Mouse (Mus musculus) large intestine, adult 2 months (tissue): ENCODE data around the gene Eif4g3. TPM values are rescaled to one million over a fixed set of nuclear protein-coding genes. Genes with fewer than 3 reads are reported as not detected.

Experiments
- DNase-seq: peaks from one replicate; pipeline ENCODE4 v3.0.0-alpha.2; 2012; ENCODE audit warnings: low read depth, low spot score
- WGBS: fragments of 180-500 bp; shearing (Covaris S2); methylation state at CpG from one replicate; pipeline ENCODE4 v1.1.7; 2018; 5-methylcytosine and 5-hydroxymethylcytosine counted together
- polyA plus RNA-seq: library from polyadenylated mRNA; depleted of rRNA; stranded (reverse); fragments of >200 nt; gene quantifications from 2 replicates; pipeline ENCODE4 v1.2.3, GENCODE M21; 2012

The Eif4g3 gene
- polyA plus RNA-seq, 1 experiment, result 16.6 TPM

- DNase-seq, result no peak
- 89% methylated on average over 3 of the region's 3 CpGs for WGBS
These were observed 138.9 kb downstream of the Eif4g3 start for GRCm38 (mm10) chr4:138131716-138132115.

- 89% methylated on average over 9 of the region's 9 CpGs for WGBS
- no peak for DNase-seq
These were observed 140.5 kb downstream of the Eif4g3 start for GRCm38 (mm10) chr4:138133360-138133759.

GRCm38 (mm10) chr4:138137336-138137735 lies 144.5 kb downstream of the Eif4g3 start:
- DNase-seq, result no peak
- WGBS, result 71% methylated on average over 4 of the region's 4 CpGs

- DNase-seq, result no peak
- 89% methylated on average over 17 of the region's 17 CpGs for WGBS
These were observed 145.0 kb downstream of the Eif4g3 start for GRCm38 (mm10) chr4:138137804-138138203.

- 80% methylated on average over 7 of the region's 7 CpGs for WGBS
- no peak for DNase-seq
These were observed 145.4 kb downstream of the Eif4g3 start for GRCm38 (mm10) chr4:138138219-138138618.

- DNase-seq, result no peak
- WGBS, result 75% methylated on average over 7 of the region's 7 CpGs
These were observed 148.5 kb downstream of the Eif4g3 start for GRCm38 (mm10) chr4:138141358-138141757.

GRCm38 (mm10) chr4:138147176-138147575 lies 154.4 kb downstream of the Eif4g3 start:
- 81% methylated on average over 8 of the region's 8 CpGs for WGBS
- no peak for DNase-seq

- 37% methylated on average over 4 of the region's 4 CpGs for WGBS
- peak; percentile 48 for DNase-seq
These were observed 157.2 kb downstream of the Eif4g3 start for GRCm38 (mm10) chr4:138149977-138150376.

GRCm38 (mm10) chr4:138151226-138151625 lies 158.4 kb downstream of the Eif4g3 start:
- no peak for DNase-seq
- WGBS, result 90% methylated on average over 9 of the region's 9 CpGs

- DNase-seq, result no peak
- WGBS, result 55% methylated on average over 3 of the region's 3 CpGs
These were observed 161.2 kb downstream of the Eif4g3 start for GRCm38 (mm10) chr4:138153980-138154379.

GRCm38 (mm10) chr4:138160918-138161317 lies 168.1 kb downstream of the Eif4g3 start:
- DNase-seq, result no peak
- 63% methylated on average over 5 of the region's 5 CpGs for WGBS

- 54% methylated on average over 3 of the region's 3 CpGs for WGBS
These were observed 168.7 kb downstream of the Eif4g3 start for GRCm38 (mm10) chr4:138161550-138161949.

GRCm38 (mm10) chr4:138163836-138164235 lies 171.0 kb downstream of the Eif4g3 start:
- 64% methylated on average over 2 of the region's 2 CpGs for WGBS
- DNase-seq, result no peak

More at GRCm38 (mm10) chr4:138161550-138161949, 168.7 kb downstream of the Eif4g3 start:
- DNase-seq, result no peak

GRCm38 (mm10) chr4:138164860-138165259 lies 172.0 kb downstream of the Eif4g3 start:
- 86% methylated on average over 2 of the region's 2 CpGs for WGBS
- DNase-seq, result no peak

- DNase-seq, result no peak
These were observed 173.7 kb downstream of the Eif4g3 start for GRCm38 (mm10) chr4:138166519-138166918.

GRCm38 (mm10) chr4:138168162-138168561 lies 175.3 kb downstream of the Eif4g3 start:
- WGBS, result 83% methylated on average over 3 of the region's 3 CpGs

More at GRCm38 (mm10) chr4:138166519-138166918, 173.7 kb downstream of the Eif4g3 start:
- WGBS, result 86% methylated on average over 10 of the region's 10 CpGs

GRCm38 (mm10) chr4:138169420-138169819 lies 176.6 kb downstream of the Eif4g3 start:
- no peak for DNase-seq
- 90% methylated on average over 4 of the region's 4 CpGs for WGBS

More at GRCm38 (mm10) chr4:138168162-138168561, 175.3 kb downstream of the Eif4g3 start:
- no peak for DNase-seq

GRCm38 (mm10) chr4:138172686-138173085 lies 179.9 kb downstream of the Eif4g3 start:
- no peak for DNase-seq
- WGBS, result 88% methylated on average over 4 of the region's 4 CpGs

- WGBS, result 93% methylated on average over 5 of the region's 5 CpGs
These were observed 186.6 kb downstream of the Eif4g3 start for GRCm38 (mm10) chr4:138179391-138179790.

GRCm38 (mm10) chr4:138180719-138181118 lies 187.9 kb downstream of the Eif4g3 start:
- no peak for DNase-seq
- 92% methylated on average over 4 of the region's 4 CpGs for WGBS

More at GRCm38 (mm10) chr4:138179391-138179790, 186.6 kb downstream of the Eif4g3 start:
- DNase-seq, result no peak

- WGBS, result 74% methylated on average over 5 of the region's 5 CpGs
- DNase-seq, result no peak
These were observed 191.2 kb downstream of the Eif4g3 start for GRCm38 (mm10) chr4:138184056-138184455.

GRCm38 (mm10) chr4:138184573-138184981 lies 191.8 kb downstream of the Eif4g3 start:
- no peak for DNase-seq
- WGBS, result 32% methylated on average over 5 of the region's 5 CpGs
